In genomic region chrX:99853834-99854233, GRCm38 (mm10) we compare ENCODE assay signal across 8 mouse cellular contexts. TPM values are rescaled to one million over a fixed set of nuclear protein-coding genes. Genes with fewer than 3 reads are reported as not detected.
DNase-seq lines count a peak whose midpoint lies in the region; ATAC-seq and TF ChIP-seq lines count a peak whose summit lies in the region.

No protein-coding gene starts in this region.

- peaks cover 55% of the 10 kb centered on the region for H3K27me3 ChIP-seq in heart, embryonic 13.5 days (replicated peaks)
- no peaks in the 10 kb centered on the region for H3K27me3 ChIP-seq in MEL (ENCODE audit: control insufficient read depth in 1 of 2, insufficient read depth in 2 of 2, low read length in 2 of 2)
- H3K27me3 ChIP-seq in hindbrain, embryonic 11.5 days (ENCODE audit: control insufficient read depth, insufficient read depth, low read length), result 0 out of 2 replicates have a peak, but pooled peaks cover 4% of the 10 kb centered on the region

- H3K9ac ChIP-seq in heart, embryonic 13.5 days, result peak overlapping the region; percentile 81
- H3K9ac ChIP-seq in MEL (ENCODE audit: control insufficient read depth, low read depth, low read length, poor library complexity, severe bottlenecking), result peak overlapping the region; percentile 76
- peak overlapping the region; percentile 51 for H3K9ac ChIP-seq in hindbrain, embryonic 11.5 days (ENCODE audit: low read depth, low read length)

- no peaks in the 10 kb centered on the region for H3K79me2 ChIP-seq in MEL (ENCODE audit: control insufficient read depth, insufficient read depth, low read length, poor library complexity)

- H3K9me3 ChIP-seq in heart, embryonic 13.5 days, result no peaks in the 10 kb centered on the region
- H3K9me3 ChIP-seq in MEL (replicated peaks; ENCODE audit: insufficient read depth, low read length), result no peaks in the 10 kb centered on the region
- no peaks in the 10 kb centered on the region for H3K9me3 ChIP-seq in hindbrain, embryonic 11.5 days (ENCODE audit: control insufficient read depth, low read length)

- peak overlapping the region; percentile 65 for H3K4me2 ChIP-seq in heart, embryonic 13.5 days
- H3K4me2 ChIP-seq in hindbrain, embryonic 11.5 days (replicated peaks; ENCODE audit: low read depth, low read length), result peak overlapping the region; percentile 26; the same call in 1 of the 2 replicates

- H3K36me3 ChIP-seq in heart, embryonic 13.5 days, result no peaks in the 10 kb centered on the region
- H3K36me3 ChIP-seq in MEL (ENCODE audit: control insufficient read depth in 1 of 2, insufficient read depth in 2 of 2, low read length in 2 of 2), result no peaks in the 10 kb centered on the region
- H3K36me3 ChIP-seq in hindbrain, embryonic 11.5 days (ENCODE audit: control insufficient read depth, insufficient read depth, low read length), result no peaks in the 10 kb centered on the region

- DNase-seq in heart, postnatal 4 days, result no peak
- peak; percentile 43 for DNase-seq in MEL (ENCODE audit: low read depth, low spot score)
- DNase-seq in hindbrain, embryonic 11.5 days (ENCODE audit: low spot score), result no peak
- DNase-seq in spleen, adult 18-20 months, result no peak
- no peak for DNase-seq in c-Kit-positive CD71-positive TER-119-positive erythroid progenitor cells, embryonic 14.5 days (ENCODE audit: low spot score)

- H3K4me3 ChIP-seq in heart, embryonic 13.5 days, result peak overlapping the region; percentile 53
- peak overlapping the region; percentile 66 to 74 for H3K4me3 ChIP-seq in MEL (ENCODE audit: control insufficient read depth in 1 of 2, insufficient read depth in 1 of 2, low read depth in 2 of 2, low read length in 2 of 2)
- H3K4me3 ChIP-seq in hindbrain, embryonic 11.5 days (ENCODE audit: low read depth, low read length), result no peak overlapping the region

- no peak for TF ChIP-seq EP300 in MEL (IDR thresholded peaks at IDR 0.05; ENCODE audit: low read depth in 1 of 2, low read length in 2 of 2)

- no peaks in the 10 kb centered on the region for H3K4me1 ChIP-seq in heart, embryonic 13.5 days
- peaks cover 0 to 4% of the 10 kb centered on the region in 2 experiments; a peak in 1 of 4 replicates for H3K4me1 ChIP-seq in MEL (ENCODE audit: control insufficient read depth in 1 of 2, insufficient read depth in 2 of 2, low read length in 2 of 2)
- no peaks in the 10 kb centered on the region for H3K4me1 ChIP-seq in hindbrain, embryonic 11.5 days (replicated peaks; ENCODE audit: control insufficient read depth, insufficient read depth, low read length)

- peak overlapping the region; percentile 73 for H3K27ac ChIP-seq in heart, embryonic 13.5 days (replicated peaks)
- H3K27ac ChIP-seq in MEL (ENCODE audit: control insufficient read depth, low read depth, low read length), result no peak overlapping the region
- no peak overlapping the region for H3K27ac ChIP-seq in hindbrain, embryonic 11.5 days (ENCODE audit: low read depth, low read length)

- TF ChIP-seq POLR2A in MEL (IDR thresholded peaks at IDR 0.05; ENCODE audit: control insufficient read depth in 1 of 2, insufficient read depth in 1 of 2, low read depth in 1 of 2, low read length in 2 of 2, poor library complexity in 1 of 2), result no peak

- TF ChIP-seq RAD21 in MEL (IDR thresholded peaks at IDR 0.05; ENCODE audit: low read depth, low read length), result no peak

- ATAC-seq in heart, embryonic 13.5 days (ENCODE audit: extremely low read depth, insufficient number of reproducible peaks, low FRiP score, low TSS enrichment), result peak; percentile 19; the same call in 1 of the 2 replicates
- ATAC-seq in hindbrain, embryonic 11.5 days (ENCODE audit: low FRiP score), result peak; percentile 34; the same call in 1 of the 2 replicates
- peak; percentile 10; the same call in 1 of the 2 replicates for ATAC-seq in megakaryocyte progenitor cell, adult 5-6 weeks (replicated peaks; ENCODE audit: poor library complexity)
- no peak for ATAC-seq in CD4-positive, CD25-positive, alpha-beta regulatory T cell, adult 4 months

- WGBS in heart, embryonic 13.5 days, result 71% methylated on average over 2 of the region's 3 CpGs
- WGBS in hindbrain, embryonic 11.5 days, result 59% methylated on average over 3 of the region's 3 CpGs

- no peak for TF ChIP-seq CTCF in MEL (IDR thresholded peaks at IDR 0.05 in 2 of 3, conservative IDR thresholded peaks at IDR 0.05 in 1 of 3; ENCODE audit: control insufficient read depth in 1 of 3, insufficient read depth in 1 of 3, low read depth in 2 of 3, low read length in 3 of 3, poor library complexity in 1 of 3, severe bottlenecking in 1 of 3)

TF ChIP-seq in MEL, 35 proteins besides CTCF, POLR2A, EP300 and RAD21:
- TF ChIP-seq NRF1 (IDR thresholded peaks at IDR 0.05; ENCODE audit: insufficient read depth, low read depth, low read length, poor library complexity, severe bottlenecking), result no peak
- no peak for TF ChIP-seq E2F4 (IDR thresholded peaks at IDR 0.05; ENCODE audit: borderline replicate concordance, low read depth, low read length)
- no peak for TF ChIP-seq CHD2 (IDR thresholded peaks at IDR 0.05; ENCODE audit: low read length)
- no peak for TF ChIP-seq MYB (IDR thresholded peaks at IDR 0.05; ENCODE audit: low read depth, low read length)
- TF ChIP-seq GABPA (IDR thresholded peaks at IDR 0.05; ENCODE audit: low read depth, low read length), result no peak
- no peak for TF ChIP-seq ZNF384 (IDR thresholded peaks at IDR 0.05; ENCODE audit: low read depth, low read length)
- no peak for TF ChIP-seq ELF1 (IDR thresholded peaks at IDR 0.05; ENCODE audit: low read depth, low read length)
- no peak for TF ChIP-seq MAFK (IDR thresholded peaks at IDR 0.05; ENCODE audit: borderline replicate concordance, low read depth, low read length)
- no peak for TF ChIP-seq NELFE (IDR thresholded peaks at IDR 0.05; ENCODE audit: low read depth, low read length)
- no peak for TF ChIP-seq TCF12 (IDR thresholded peaks at IDR 0.05; ENCODE audit: low read depth, low read length)
- no peak for TF ChIP-seq SIN3A (IDR thresholded peaks at IDR 0.05; ENCODE audit: low read length)
- no peak for TF ChIP-seq USF2 (IDR thresholded peaks at IDR 0.05; ENCODE audit: borderline replicate concordance in 1 of 2, insufficient read depth in 1 of 2, low read depth in 1 of 2, low read length in 2 of 2)
- no peak for TF ChIP-seq TBP (IDR thresholded peaks at IDR 0.05; ENCODE audit: low read depth, low read length)

RNA-seq across cellular contexts. Expression of gene Tmem28, which starts 33.0 kb away (rescaled TPM):
- polyA plus RNA-seq in heart, embryonic 13.5 days (2015; fragmentation: Nextera tagmentation; extraction: Ambion mirVana), result 0.04 TPM in 1 of 2 replicates, not detected in the other
- not detected for total RNA-seq in heart, postnatal 4 days (2021)
- total RNA-seq in MEL (2012; rRNA removed), result not detected in 2 replicates
- not detected for polyA plus RNA-seq in MEL (2012; ENCODE audit: insufficient read depth in 1 of 2, insufficient read length in 2 of 2, low read depth in 1 of 2, low replicate concordance in 2 of 2, missing spikeins in 1 of 2)
- polyA plus RNA-seq in hindbrain, embryonic 11.5 days (2014; fragmentation: Nextera tagmentation; extraction: Ambion mirVana), result 1.1 and 1.5 TPM in 2 replicates
- total RNA-seq in megakaryocyte progenitor cell, adult 5-6 weeks (2015), result not detected in 2 replicates
- 0.08 TPM in 1 of 2 replicates, not detected in the other for total RNA-seq in megakaryocyte progenitor cell, adult 5-6 weeks (2017)
- not detected for polyA plus RNA-seq in CD4-positive, CD25-positive, alpha-beta regulatory T cell, adult 4 months (2017; shearing (Covaris generic))
